Mouse (Mus musculus) spleen, adult 10 weeks (tissue): ENCODE measurements around the gene Ccdc85a. TPM values are rescaled to one million over a fixed set of nuclear protein-coding genes. Genes with fewer than 3 reads are reported as not detected.

Source experiments
- polyA plus RNA-seq: library from polyadenylated mRNA; stranded (reverse); fragments of 350-450 nt; fragmentation: Illumina TruSeq; extraction: RNeasy Lipid Tissue Mini Kit (QIAGEN cat#74804); gene quantifications from one replicate; pipeline ENCODE4 v1.2.3, GENCODE M21; 2015; ENCODE audit warnings: low replicate concordance; ENCODE audit not compliant: insufficient read depth

Ccdc85a gene
- 0.36 TPM for polyA plus RNA-seq

DNA sequence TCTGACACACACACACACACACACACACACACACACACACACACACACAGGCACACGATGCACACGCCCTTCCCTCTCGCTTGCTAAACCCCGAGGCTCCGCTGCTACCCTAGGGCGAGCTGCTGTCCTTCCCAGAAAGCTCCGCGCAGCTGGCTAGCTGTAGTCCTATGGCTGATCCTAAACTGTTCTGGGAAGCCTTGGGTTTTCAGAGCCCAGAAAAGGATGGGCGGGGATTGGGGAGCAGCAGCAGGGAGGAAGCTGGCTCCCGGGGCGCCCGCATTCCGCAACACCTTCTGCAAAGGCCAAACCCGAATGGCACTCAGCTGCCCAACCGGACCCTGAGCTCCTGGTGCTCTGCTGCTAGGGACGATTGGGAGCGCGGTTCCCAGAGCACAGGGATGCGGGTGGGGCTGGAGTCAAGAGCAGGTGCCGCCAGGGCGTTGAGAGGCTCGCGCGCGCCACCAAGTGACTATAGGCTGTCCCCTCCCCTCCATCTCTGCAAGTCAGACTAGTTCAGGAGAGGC lies at the start of gene Ccdc85a:
Ccdc85a (minus strand) TSS at position 414 of the 524 bp plus-strand sequence.

GRCm38 (mm10) chr11:28339224-28340150 lies 244.6 kb downstream of the Ccdc85a start, which contains the start of gene Gm6685:
Gene Gm6685, minus strand, starts transcription at chr11:28339867.

Other genes starting within 250 kb of the Ccdc85a start
- not detected for gene Gm6685, start 244.5 kb downstream of the Ccdc85a start, polyA plus RNA-seq